Mouse (Mus musculus) erythroblast, embryonic 14.5 days (primary cell): ENCODE data around the gene Ntrk2.

ENCODE experiments used
- GATA1 ChIP-seq: IDR thresholded peaks from 2 replicates; pipeline ENCODE4 v1.6.1; 2012; ENCODE audit warnings: low read length, inconsistent platforms, mixed read lengths
- TAL1 ChIP-seq: IDR thresholded peaks from 3 replicates; pipeline ENCODE4 v1.6.1; 2012; ENCODE audit warnings: low read length, inconsistent platforms, mixed read lengths

DNA sequence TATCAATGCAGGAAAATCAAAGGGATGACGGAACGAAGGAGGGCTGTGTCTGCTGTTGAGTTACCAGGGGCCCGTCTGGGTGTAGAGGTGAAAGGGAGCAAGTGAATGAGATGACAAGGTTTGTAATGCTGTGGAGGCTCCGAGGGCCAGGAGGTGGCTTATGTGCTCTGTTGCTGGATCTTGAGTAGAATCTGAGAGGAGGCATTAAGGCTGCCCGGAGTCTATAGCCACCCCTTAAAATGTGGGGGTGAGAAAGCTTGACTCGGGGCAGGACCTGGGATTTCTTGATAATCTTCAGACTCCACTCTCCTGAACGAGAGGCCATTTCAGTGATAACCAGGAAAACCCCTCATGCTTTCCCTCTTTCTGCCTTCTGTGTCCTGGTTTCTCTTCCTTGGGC lies 340.2 kb downstream of the Ntrk2 start:
- TF ChIP-seq GATA1 (no peak), TAL1 (no peak)
